In genomic region chr4:106127199-106127598, GRCm38 (mm10) we compare ENCODE assay signal across 18 mouse cellular contexts.
DNase-seq lines count a peak whose midpoint lies in the region; ATAC-seq and TF ChIP-seq lines count a peak whose summit lies in the region.
"Had no signal": no experiment of that assay in that cellular context is flagged by ENCODE, and none has a peak within 500 bp of the region (broad histone marks: within the 10 kb centered on the region; RNA-seq: fewer than 3 reads in every experiment).

No protein-coding gene starts in this region.

- no peaks in the 10 kb centered on the region for H3K27me3 ChIP-seq in intestine, embryonic 14.5 days (replicated peaks; ENCODE audit: control insufficient read depth, insufficient read depth, low read length)
- no peaks in the 10 kb centered on the region for H3K27me3 ChIP-seq in intestine, postnatal 0 days (replicated peaks; ENCODE audit: control insufficient read depth, insufficient read depth, low read length)
- no peaks in the 10 kb centered on the region for H3K27me3 ChIP-seq in intestine, embryonic 15.5 days (replicated peaks)
- no peaks in the 10 kb centered on the region for H3K27me3 ChIP-seq in midbrain, embryonic 14.5 days (ENCODE audit: control insufficient read depth, insufficient read depth, low read length)

- no peak for ATAC-seq in intestine, embryonic 14.5 days (replicated peaks; ENCODE audit: low FRiP score, low TSS enrichment, low read depth)
- no peak for ATAC-seq in intestine, postnatal 0 days
- 0 out of 2 replicates have a peak, but pooled peaks have one; percentile 34 for ATAC-seq in intestine, embryonic 15.5 days
- no peak for ATAC-seq in midbrain, embryonic 14.5 days (ENCODE audit: low FRiP score, low TSS enrichment)
- ATAC-seq: activated CD4-positive, CD25-positive, alpha-beta regulatory T cell, adult 4 months; forebrain, postnatal 0 days; hindbrain, postnatal 0 days; lung, postnatal 0 days had no signal

- no peak overlapping the region for H3K4me3 ChIP-seq in intestine, embryonic 14.5 days (ENCODE audit: low read depth, low read length)
- no peak overlapping the region for H3K4me3 ChIP-seq in intestine, postnatal 0 days (ENCODE audit: low read depth, low read length)
- H3K4me3 ChIP-seq in intestine, embryonic 15.5 days (replicated peaks), result no peak overlapping the region
- H3K4me3 ChIP-seq in midbrain, embryonic 14.5 days (replicated peaks; ENCODE audit: low read depth, low read length), result no peak overlapping the region
- H3K4me3 ChIP-seq: forebrain, embryonic 10.5 days; hindbrain, embryonic 10.5 days; left cerebral cortex, adult 2 months had no signal

- TF ChIP-seq POLR2A in brain, embryonic 14.5 days (IDR thresholded peaks at IDR 0.05; ENCODE audit: borderline replicate concordance, extremely low read depth, insufficient read depth, insufficient read length, poor library complexity, severe bottlenecking), result no peak

- no peak for TF ChIP-seq CTCF in intestine, postnatal 0 days (IDR thresholded peaks at IDR 0.05; ENCODE audit: low read depth)
- TF ChIP-seq CTCF in brain, embryonic 14.5 days (IDR thresholded peaks at IDR 0.05; ENCODE audit: borderline replicate concordance, extremely low read depth, insufficient read depth, insufficient read length), result no peak

- H3K36me3 ChIP-seq in intestine, embryonic 14.5 days (ENCODE audit: control insufficient read depth, insufficient read depth, low read length), result no peaks in the 10 kb centered on the region
- no peaks in the 10 kb centered on the region for H3K36me3 ChIP-seq in intestine, postnatal 0 days (ENCODE audit: control insufficient read depth, insufficient read depth)
- no peaks in the 10 kb centered on the region for H3K36me3 ChIP-seq in intestine, embryonic 15.5 days
- H3K36me3 ChIP-seq in midbrain, embryonic 14.5 days (ENCODE audit: control insufficient read depth, insufficient read depth, low read length), result no peaks in the 10 kb centered on the region
- H3K36me3 ChIP-seq: forebrain, embryonic 10.5 days; hindbrain, embryonic 10.5 days had no signal

- H3K9ac ChIP-seq in intestine, embryonic 14.5 days (ENCODE audit: low read length), result no peak overlapping the region
- no peak overlapping the region for H3K9ac ChIP-seq in intestine, postnatal 0 days (ENCODE audit: low read depth, low read length)
- H3K9ac ChIP-seq in intestine, embryonic 15.5 days, result no peak overlapping the region
- no peak overlapping the region for H3K9ac ChIP-seq in midbrain, embryonic 14.5 days (replicated peaks; ENCODE audit: low read length)
- H3K9ac ChIP-seq: forebrain, postnatal 0 days had no signal

- H3K9me3 ChIP-seq in intestine, embryonic 14.5 days (ENCODE audit: control insufficient read depth, low read length), result no peaks in the 10 kb centered on the region
- H3K9me3 ChIP-seq in intestine, postnatal 0 days (ENCODE audit: control insufficient read depth), result no peaks in the 10 kb centered on the region
- no peaks in the 10 kb centered on the region for H3K9me3 ChIP-seq in intestine, embryonic 15.5 days
- no peaks in the 10 kb centered on the region for H3K9me3 ChIP-seq in midbrain, embryonic 14.5 days (ENCODE audit: control insufficient read depth, low read length)
- H3K9me3 ChIP-seq: forebrain, embryonic 10.5 days; hindbrain, embryonic 10.5 days had no signal

- H3K4me1 ChIP-seq in intestine, embryonic 14.5 days (replicated peaks; ENCODE audit: control insufficient read depth, insufficient read depth, low read length), result no peaks in the 10 kb centered on the region; the same call in 1 of the 2 replicates
- no peaks in the 10 kb centered on the region for H3K4me1 ChIP-seq in intestine, postnatal 0 days (replicated peaks; ENCODE audit: control insufficient read depth, insufficient read depth, low read length)
- H3K4me1 ChIP-seq in intestine, embryonic 15.5 days (replicated peaks), result no peaks in the 10 kb centered on the region; the same call in 1 of the 2 replicates
- H3K4me1 ChIP-seq in midbrain, embryonic 14.5 days (ENCODE audit: control insufficient read depth, insufficient read depth, low read length), result no peaks in the 10 kb centered on the region; the same call in 1 of the 2 replicates

- H3K4me2 ChIP-seq in intestine, embryonic 14.5 days (ENCODE audit: low read length), result no peak overlapping the region
- H3K4me2 ChIP-seq in intestine, postnatal 0 days (replicated peaks; ENCODE audit: low read depth), result no peak overlapping the region
- H3K4me2 ChIP-seq in intestine, embryonic 15.5 days (replicated peaks), result no peak overlapping the region
- no peak overlapping the region for H3K4me2 ChIP-seq in midbrain, embryonic 14.5 days (ENCODE audit: low read length)
- H3K4me2 ChIP-seq: heart, embryonic 11.5 days had no signal

- H3K27ac ChIP-seq in intestine, embryonic 14.5 days (ENCODE audit: low read depth), result peak overlapping the region; percentile 22; the same call in 1 of the 2 replicates
- H3K27ac ChIP-seq in intestine, postnatal 0 days (ENCODE audit: low read depth, low read length), result no peak overlapping the region
- 0 out of 2 replicates have a peak overlapping the region, but pooled peaks have one; percentile 19 for H3K27ac ChIP-seq in intestine, embryonic 15.5 days
- 0 out of 2 replicates have a peak overlapping the region, but pooled peaks have one; percentile 5 for H3K27ac ChIP-seq in midbrain, embryonic 14.5 days (replicated peaks; ENCODE audit: low read depth, low read length)
- H3K27ac ChIP-seq: hindbrain, embryonic 10.5 days; hindbrain, postnatal 0 days; left cerebral cortex, adult 2 months had no signal

- WGBS in intestine, embryonic 14.5 days, result 59% methylated on average over 5 of the region's 5 CpGs
- 62% methylated on average over 5 of the region's 5 CpGs for WGBS in intestine, postnatal 0 days
- 46% methylated on average over 5 of the region's 5 CpGs for WGBS in intestine, embryonic 15.5 days
- 22% methylated on average over 5 of the region's 5 CpGs for WGBS in midbrain, embryonic 14.5 days

- DNase-seq in intestine, embryonic 14.5 days (ENCODE audit: low spot score), result no peak
- peak; percentile 35 for DNase-seq in brain, embryonic 14.5 days (ENCODE audit: low read depth)
- DNase-seq in midbrain, embryonic 14.5 days, result peak; percentile 48
- no peak for DNase-seq in kidney, adult 11 months
- DNase-seq in gastrocnemius, postnatal 10 days, result no peak
- DNase-seq in ovary, postnatal 14 days (ENCODE audit: low spot score), result no peak
- DNase-seq: adrenal gland, adult 8-10 months; forebrain, postnatal 0 days; heart, adult 11 months had no signal

Comparison
In these comparisons a context has a peak if more than half of its experiments do, and no peak if none do; other contexts are left out.
1. DNase-seq: peak in brain, embryonic 14.5 days (single experiment) and midbrain, embryonic 14.5 days (single experiment); none in intestine, embryonic 14.5 days (single experiment), kidney, adult 11 months (single experiment), gastrocnemius, postnatal 10 days (single experiment) and ovary, postnatal 14 days (single experiment).